Mouse (Mus musculus): ENCODE results near the gene Tmem9.

- TF ChIP-seq CEBPB (IDR thresholded peaks at IDR 0.05; ENCODE audit: low read depth) = no peak
- no peak for TF ChIP-seq USF1 (IDR thresholded peaks at IDR 0.05; ENCODE audit: low read depth)
- no peak for TF ChIP-seq CTCF (IDR thresholded peaks at IDR 0.05; ENCODE audit: control insufficient read depth, insufficient read depth, insufficient read length)
Measured at GRCm38 (mm10) chr1:136061790-136062141, 53.8 kb downstream of the Tmem9 start.
